In genomic region chr7:91443377-91443714, GRCm38 (mm10) we compare ENCODE assay signal across 14 mouse cellular contexts.
A peak's percentile ranks its signal among the peaks of the same experiment; 100 is the strongest.
DNase-seq lines count a peak whose midpoint lies in the region; ATAC-seq and TF ChIP-seq lines count a peak whose summit lies in the region.
"Had no signal": no experiment of that assay in that cellular context is flagged by ENCODE, and none has a peak within 500 bp of the region (broad histone marks: within the 10 kb centered on the region; RNA-seq: fewer than 3 reads in every experiment).

No protein-coding gene starts in this region.

- H3K9me3 ChIP-seq in forebrain, embryonic 13.5 days (replicated peaks): no peaks in the 10 kb centered on the region
- no peaks in the 10 kb centered on the region for H3K9me3 ChIP-seq in hindbrain, embryonic 13.5 days
- H3K9me3 ChIP-seq in midbrain, embryonic 15.5 days: no peaks in the 10 kb centered on the region
- H3K9me3 ChIP-seq: liver, embryonic 12.5 days; lung, embryonic 15.5 days had no signal

- H3K27me3 ChIP-seq in forebrain, embryonic 13.5 days: no peaks in the 10 kb centered on the region
- no peaks in the 10 kb centered on the region for H3K27me3 ChIP-seq in hindbrain, embryonic 13.5 days
- no peaks in the 10 kb centered on the region for H3K27me3 ChIP-seq in midbrain, embryonic 15.5 days (replicated peaks)
- no peaks in the 10 kb centered on the region for H3K27me3 ChIP-seq in cerebellum, adult 2 months (ENCODE audit: control insufficient read depth, insufficient read depth, low read length)
- H3K27me3 ChIP-seq: liver, embryonic 12.5 days; lung, embryonic 15.5 days had no signal

- no peaks in the 10 kb centered on the region for H3K36me3 ChIP-seq in forebrain, embryonic 13.5 days (ENCODE audit: poor library complexity, severe bottlenecking)
- no peaks in the 10 kb centered on the region for H3K36me3 ChIP-seq in hindbrain, embryonic 13.5 days
- no peaks in the 10 kb centered on the region for H3K36me3 ChIP-seq in midbrain, embryonic 15.5 days (replicated peaks)
- H3K36me3 ChIP-seq: liver, embryonic 12.5 days; lung, embryonic 15.5 days had no signal

- H3K27ac ChIP-seq in cortical plate, adult 2 months (ENCODE audit: insufficient read depth, low read length): peak overlapping the region; percentile 87
- peak overlapping the region; percentile 89 for H3K27ac ChIP-seq in forebrain, embryonic 13.5 days
- peak overlapping the region; percentile 78 for H3K27ac ChIP-seq in hindbrain, embryonic 13.5 days
- peak overlapping the region; percentile 78 for H3K27ac ChIP-seq in midbrain, embryonic 15.5 days
- H3K27ac ChIP-seq in cerebellum, adult 2 months (ENCODE audit: insufficient read depth, low read length): no peak overlapping the region
- H3K27ac ChIP-seq: liver, embryonic 12.5 days; lung, embryonic 15.5 days; macrophage had no signal

- H3K4me2 ChIP-seq in forebrain, embryonic 13.5 days: peak overlapping the region; percentile 20; the same call in 1 of the 2 replicates
- H3K4me2 ChIP-seq in hindbrain, embryonic 13.5 days: peak overlapping the region; percentile 19; the same call in 1 of the 2 replicates
- H3K4me2 ChIP-seq in midbrain, embryonic 15.5 days: 0 out of 2 replicates have a peak overlapping the region, but pooled peaks have one; percentile 6
- H3K4me2 ChIP-seq: heart, embryonic 11.5 days; liver, embryonic 12.5 days; lung, embryonic 15.5 days had no signal

- no peak for TF ChIP-seq POLR2A in cortical plate, adult 2 months (IDR thresholded peaks at IDR 0.05; ENCODE audit: extremely low read depth, insufficient read depth, low read length)
- TF ChIP-seq POLR2A in cerebellum, adult 2 months (IDR thresholded peaks at IDR 0.05; ENCODE audit: borderline replicate concordance, insufficient read depth, low read length): no peak

- no peak for DNase-seq in spleen, postnatal 14 days (ENCODE audit: low spot score in 2 of 2)
- no peak for DNase-seq in cerebellum, adult 2 months
- DNase-seq in adrenal gland, adult (ENCODE audit: inconsistent age in 2 of 2, low spot score in 1 of 2): no peak
- DNase-seq in adrenal gland, postnatal 4 days (ENCODE audit: low spot score in 2 of 2): no peak
- DNase-seq: heart, postnatal 14 days; thymus, postnatal 36 days had no signal

- TF ChIP-seq CTCF in cortical plate, adult 2 months (IDR thresholded peaks at IDR 0.05; ENCODE audit: extremely low read depth, insufficient read depth, low read length): no peak
- TF ChIP-seq CTCF in cerebellum, adult 2 months (IDR thresholded peaks at IDR 0.05; ENCODE audit: borderline replicate concordance, insufficient read depth, low read depth, low read length): no peak

- ATAC-seq in forebrain, embryonic 13.5 days: peak; percentile 16
- peak; percentile 52 for ATAC-seq in hindbrain, embryonic 13.5 days (ENCODE audit: low FRiP score)
- peak; percentile 34 for ATAC-seq in midbrain, embryonic 15.5 days (replicated peaks)
- ATAC-seq: liver, embryonic 12.5 days had no signal

- no peak overlapping the region for H3K9ac ChIP-seq in forebrain, embryonic 13.5 days
- no peak overlapping the region for H3K9ac ChIP-seq in hindbrain, embryonic 13.5 days
- H3K9ac ChIP-seq in midbrain, embryonic 15.5 days: no peak overlapping the region
- H3K9ac ChIP-seq: liver, embryonic 12.5 days; lung, embryonic 15.5 days had no signal

- 65% methylated on average over 5 of the region's 5 CpGs for WGBS in forebrain, embryonic 13.5 days
- WGBS in hindbrain, embryonic 13.5 days: 52% methylated on average over 5 of the region's 5 CpGs
- WGBS in midbrain, embryonic 15.5 days: 38% methylated on average over 5 of the region's 5 CpGs
- 66% methylated on average over 5 of the region's 5 CpGs for WGBS in cerebellum, adult 2 months

- H3K4me1 ChIP-seq in cortical plate, adult 2 months (ENCODE audit: control insufficient read depth, insufficient read depth, low read length): peaks cover 9% of the 10 kb centered on the region; the same call in 1 of the 2 replicates
- peaks cover 18% of the 10 kb centered on the region for H3K4me1 ChIP-seq in forebrain, embryonic 13.5 days
- peaks cover 13% of the 10 kb centered on the region for H3K4me1 ChIP-seq in hindbrain, embryonic 13.5 days (replicated peaks)
- peaks cover 13% of the 10 kb centered on the region for H3K4me1 ChIP-seq in midbrain, embryonic 15.5 days
- 0 out of 2 replicates have a peak, but pooled peaks cover 3% of the 10 kb centered on the region for H3K4me1 ChIP-seq in cerebellum, adult 2 months (ENCODE audit: control insufficient read depth, insufficient read depth, low read length)
- H3K4me1 ChIP-seq: liver, embryonic 12.5 days; lung, embryonic 15.5 days had no signal

- no peak overlapping the region for H3K4me3 ChIP-seq in cortical plate, adult 2 months (ENCODE audit: insufficient read depth, low read length)
- no peak overlapping the region for H3K4me3 ChIP-seq in forebrain, embryonic 13.5 days
- no peak overlapping the region for H3K4me3 ChIP-seq in hindbrain, embryonic 13.5 days
- H3K4me3 ChIP-seq in midbrain, embryonic 15.5 days: no peak overlapping the region
- H3K4me3 ChIP-seq in cerebellum, adult 2 months (replicated peaks; ENCODE audit: insufficient read depth, low read depth, low read length): no peak overlapping the region
- H3K4me3 ChIP-seq: liver, embryonic 12.5 days; lung, embryonic 15.5 days had no signal
